Mouse (Mus musculus) layer of hippocampus, adult 8-10 months (tissue): Measurements from ENCODE around the gene Eef2. TPM values are rescaled to one million over a fixed set of nuclear protein-coding genes. Genes with fewer than 3 reads are reported as not detected.

ENCODE experiments used
- total RNA-seq, 4 experiments: library from RNA; stranded (reverse); gene quantifications; 2 replicates each; pipeline ENCODE4 v1.2.4; 2022

Gene Eef2
- total RNA-seq, 4 experiments from 2014 or later, result 820 to 960 (median 855) TPM

Other genes with a start within 250 kb of the Eef2 start
- gene Gadd45b, start 246.6 kb upstream of the Eef2 start, total RNA-seq, result 10 to 100 TPM; 17.4 to 22.9 (median 20.2) TPM
- 100 to 1,000 TPM; 130 to 139 (median 135) TPM for gene Gng7, start 161.7 kb upstream of the Eef2 start, total RNA-seq
- gene Diras1, start 151.0 kb upstream of the Eef2 start, total RNA-seq, result 10 to 100 TPM; 88.3 to 96.9 (median 90.2) TPM
- gene Slc39a3, start 139.2 kb upstream of the Eef2 start, total RNA-seq, result 10 to 100 TPM; 55.5 to 60.8 (median 60.0) TPM
- 100 to 1,000 TPM; 165 to 175 (median 172) TPM for gene Sgta, start 116.5 kb upstream of the Eef2 start, total RNA-seq
- gene Thop1, start 106.6 kb upstream of the Eef2 start, total RNA-seq, result 10 to 100 TPM; 44.5 to 55.0 (median 46.5) TPM
- under 1 TPM; 0.19 to 0.80 (median 0.68) TPM for gene Creb3l3, start 77.8 kb upstream of the Eef2 start, total RNA-seq
- 100 to 1,000 TPM; 131 to 151 (median 135) TPM for gene Map2k2, start 70.7 kb upstream of the Eef2 start, total RNA-seq
- gene Zbtb7a, start 41.4 kb upstream of the Eef2 start, total RNA-seq, result 100 to 1,000 TPM in 3 of 4 experiments, 10 to 100 TPM in 1; 94.8 to 118 (median 103) TPM
- 10 to 100 TPM; 27.0 to 35.1 (median 31.7) TPM for gene Pias4, start 8.7 kb upstream of the Eef2 start, total RNA-seq
- 10 to 100 TPM; 57.1 to 69.8 (median 65.7) TPM for gene Dapk3, start 6.4 kb downstream of the Eef2 start, total RNA-seq
- gene 4930442H23Rik, start 7.2 kb downstream of the Eef2 start, total RNA-seq, result not detected
- under 1 TPM in 1 of 4 experiments, not detected in 3; 0.57 TPM for gene Nmrk2, start 25.4 kb downstream of the Eef2 start, total RNA-seq
- 100 to 1,000 TPM; 135 to 167 (median 145) TPM for gene Atcay, start 54.2 kb downstream of the Eef2 start, total RNA-seq
- 10 to 100 TPM; 59.3 to 81.0 (median 65.3) TPM for gene Zfr2, start 56.5 kb downstream of the Eef2 start, total RNA-seq
- gene Matk, start 76.3 kb downstream of the Eef2 start, total RNA-seq, result 100 to 1,000 TPM; 208 to 230 (median 216) TPM
- gene Mrpl54, start 90.3 kb downstream of the Eef2 start, total RNA-seq, result 10 to 100 TPM; 32.5 to 49.5 (median 40.8) TPM
- 10 to 100 TPM; 32.0 to 45.0 (median 39.1) TPM for gene Apba3, start 90.3 kb downstream of the Eef2 start, total RNA-seq
- gene Tjp3, start 115.0 kb downstream of the Eef2 start, total RNA-seq, result 1 to 10 TPM in 2 of 4 experiments, under 1 TPM in 2; 0.73 to 1.2 (median 0.90) TPM
- gene Pip5k1c, start 116.3 kb downstream of the Eef2 start, total RNA-seq, result 100 to 1,000 TPM; 267 to 303 (median 296) TPM
- gene Cactin, start 144.5 kb downstream of the Eef2 start, total RNA-seq, result 10 to 100 TPM; 28.2 to 31.3 (median 30.2) TPM
- gene Tbxa2r, start 152.1 kb downstream of the Eef2 start, total RNA-seq, result 1 to 10 TPM; 1.1 to 1.4 (median 1.4) TPM
- 1 to 10 TPM; 1.3 to 2.2 (median 1.7) TPM for gene Gipc3, start 166.6 kb downstream of the Eef2 start, total RNA-seq
- 10 to 100 TPM; 32.5 to 37.1 (median 32.9) TPM for gene Hmg20b, start 173.8 kb downstream of the Eef2 start, total RNA-seq
- gene Mfsd12, start 180.9 kb downstream of the Eef2 start, total RNA-seq, result 10 to 100 TPM; 40.7 to 46.7 (median 43.6) TPM
- gene 4930404N11Rik, start 189.2 kb downstream of the Eef2 start, total RNA-seq, result 1 to 10 TPM; 1.0 to 3.2 (median 1.4) TPM
- 10 to 100 TPM; 64.6 to 72.1 (median 67.2) TPM for gene Fzr1, start 201.9 kb downstream of the Eef2 start, total RNA-seq
- 10 to 100 TPM; 64.3 to 78.5 (median 72.6) TPM for gene Dohh, start 207.8 kb downstream of the Eef2 start, total RNA-seq
- 1 to 10 TPM; 2.7 to 5.5 (median 4.5) TPM for gene Gm48551, start 207.8 kb downstream of the Eef2 start, total RNA-seq
- gene Gm48552, start 212.4 kb downstream of the Eef2 start, total RNA-seq, result 1 to 10 TPM; 2.9 to 9.7 (median 4.2) TPM
- 1 to 10 TPM; 1.3 to 1.7 (median 1.4) TPM for gene Smim24, start 216.4 kb downstream of the Eef2 start, total RNA-seq